Mouse (Mus musculus) spleen, postnatal 14 days (tissue): ENCODE data around the gene Alkbh6.

ENCODE experiments used
- DNase-seq, 2 experiments: peaks; one replicate each; pipeline ENCODE4 v3.0.0; 2021 to 2022; ENCODE audit warnings: low spot score in 2 of 2

Gene Alkbh6

GRCm38 (mm10) chr7:30295103-30295502 lies 13.4 kb upstream of the Alkbh6 start:
- no peak for DNase-seq

DNA sequence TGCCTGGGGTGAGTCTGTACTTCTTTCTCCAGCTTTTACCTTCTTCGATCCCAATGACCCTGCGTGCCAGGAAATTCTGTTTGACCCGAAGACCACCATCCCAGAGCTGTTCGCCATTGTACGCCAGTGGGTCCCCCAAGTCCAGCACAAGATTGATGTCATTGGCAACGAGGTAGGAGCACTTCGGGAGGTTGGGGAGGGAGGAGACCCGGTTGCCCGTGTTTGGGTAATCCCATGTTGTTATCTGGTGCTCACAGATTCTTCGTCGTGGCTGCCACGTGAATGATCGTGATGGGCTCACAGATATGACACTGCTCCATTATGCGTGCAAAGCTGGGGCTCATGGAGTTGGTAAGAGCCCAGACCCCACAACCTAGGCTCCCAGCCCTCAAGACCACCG lies 11.7 kb upstream of the Alkbh6 start:
- no peak for DNase-seq

DNA sequence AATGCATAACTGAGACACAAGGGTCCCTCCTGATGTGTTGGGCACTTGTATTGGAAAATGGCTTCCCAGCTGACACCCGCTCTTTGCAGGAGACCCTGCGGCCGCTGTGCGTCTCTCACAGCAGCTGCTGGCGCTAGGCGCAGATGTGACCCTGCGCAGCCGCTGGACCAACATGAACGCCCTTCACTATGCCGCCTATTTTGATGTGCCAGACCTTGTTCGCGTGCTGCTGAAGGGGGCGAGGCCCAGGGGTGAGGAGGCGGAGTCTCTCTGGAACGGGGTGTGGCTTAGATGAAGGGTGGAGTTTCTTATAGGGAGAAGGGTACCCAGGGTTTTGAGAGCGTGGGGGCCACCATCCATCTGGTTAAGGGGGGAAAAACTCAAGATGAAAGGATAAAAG lies 11.3 kb upstream of the Alkbh6 start:
- DNase-seq = no peak

- no peak for DNase-seq
Measured at GRCm38 (mm10) chr7:30300914-30301313, 7.6 kb upstream of the Alkbh6 start.

DNA sequence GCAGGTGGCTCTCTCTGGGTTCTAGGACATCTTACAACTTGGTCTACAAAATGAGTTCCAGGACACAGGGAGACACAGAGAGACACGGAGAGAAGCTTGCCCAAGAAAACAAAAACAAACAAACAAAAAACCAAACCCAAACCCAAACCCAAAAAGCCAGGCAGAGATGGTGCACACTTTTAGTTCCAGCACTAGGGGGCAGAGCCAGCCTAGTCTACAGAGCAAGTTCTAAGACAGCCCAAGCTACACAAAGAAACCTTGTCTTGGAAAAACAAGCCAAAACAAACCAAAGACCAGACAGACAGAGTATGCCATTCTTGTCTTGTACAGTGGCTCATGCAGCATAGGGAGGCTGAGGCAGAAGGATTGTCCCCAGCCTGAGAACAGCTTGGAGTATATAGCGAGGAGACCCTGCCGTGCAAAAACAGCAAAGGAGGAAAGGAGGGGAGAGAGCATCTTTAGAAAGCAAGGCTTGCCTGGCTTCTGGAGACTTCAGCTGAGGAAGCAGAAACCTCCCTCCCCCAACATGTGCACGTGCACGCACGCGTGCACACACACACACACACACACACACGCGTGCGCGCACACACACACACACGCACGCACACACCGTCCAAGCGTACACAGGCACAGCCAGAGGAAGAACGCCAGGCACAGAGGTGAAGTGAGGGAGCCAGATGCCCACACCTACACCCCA lies 2.3 kb upstream of the Alkbh6 start:
- DNase-seq = no peak

GRCm38 (mm10) chr7:30309395-30310129 lies 1.0 kb downstream of the Alkbh6 start:
- DNase-seq = no peak

GRCm38 (mm10) chr7:30310136-30310535 lies 1.6 kb downstream of the Alkbh6 start:
- DNase-seq = no peak

DNA sequence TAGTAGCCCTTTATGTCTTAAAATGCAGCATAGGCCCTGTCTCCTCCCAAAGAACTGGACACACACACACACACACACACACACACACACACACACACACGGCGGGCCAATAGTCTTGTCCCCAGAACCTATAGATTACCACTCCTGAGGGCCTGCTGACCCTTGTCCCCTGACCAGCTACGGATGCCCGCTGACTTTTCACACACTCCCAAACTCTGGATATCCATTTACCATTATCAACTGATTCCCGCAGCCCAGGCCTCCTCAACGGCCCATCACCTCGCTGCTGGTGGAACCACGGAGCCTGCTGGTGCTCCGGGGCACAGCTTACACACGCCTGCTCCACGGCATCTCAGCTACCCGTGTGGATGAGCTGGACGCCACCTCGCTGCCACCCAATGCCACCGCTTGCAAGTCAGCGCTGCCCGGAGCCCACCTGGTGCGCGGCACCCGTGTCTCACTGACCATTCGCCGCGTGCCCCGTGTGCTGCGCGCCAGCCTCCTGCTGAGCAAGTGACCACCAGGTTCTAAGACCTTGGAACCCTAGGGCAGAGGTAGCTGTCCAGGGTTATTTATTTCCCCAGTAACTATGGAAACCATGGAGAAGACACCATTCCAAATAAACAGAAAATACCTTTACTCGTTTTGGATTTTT lies 5.3 kb downstream of the Alkbh6 start:
- no peak for DNase-seq

DNA sequence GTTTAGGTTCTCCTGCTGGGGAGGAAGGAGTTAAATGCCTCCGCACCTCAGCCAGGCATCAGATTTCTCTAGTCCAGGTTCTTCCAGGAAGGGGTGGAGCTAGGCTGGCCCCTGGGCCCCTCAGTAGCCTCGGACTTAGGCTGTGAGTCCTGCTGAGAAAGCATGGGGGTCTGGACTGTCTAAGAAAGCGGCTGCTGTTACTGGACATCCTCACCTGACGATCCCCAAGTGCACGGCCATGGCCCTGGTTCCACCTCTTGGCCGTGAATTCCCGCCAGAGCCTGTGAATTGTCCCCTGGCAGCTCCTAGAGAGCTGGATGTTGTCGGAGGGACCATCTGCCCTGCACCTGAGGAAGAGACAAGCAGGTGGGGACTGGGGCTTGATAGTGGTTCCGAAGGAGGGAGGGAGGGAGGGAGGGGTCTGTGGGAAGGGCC lies 6.2 kb downstream of the Alkbh6 start, which contains the start of gene Syne4:
Syne4 (plus strand) TSS at position 87 of the 435 bp plus-strand sequence.
- DNase-seq = no peak

DNA sequence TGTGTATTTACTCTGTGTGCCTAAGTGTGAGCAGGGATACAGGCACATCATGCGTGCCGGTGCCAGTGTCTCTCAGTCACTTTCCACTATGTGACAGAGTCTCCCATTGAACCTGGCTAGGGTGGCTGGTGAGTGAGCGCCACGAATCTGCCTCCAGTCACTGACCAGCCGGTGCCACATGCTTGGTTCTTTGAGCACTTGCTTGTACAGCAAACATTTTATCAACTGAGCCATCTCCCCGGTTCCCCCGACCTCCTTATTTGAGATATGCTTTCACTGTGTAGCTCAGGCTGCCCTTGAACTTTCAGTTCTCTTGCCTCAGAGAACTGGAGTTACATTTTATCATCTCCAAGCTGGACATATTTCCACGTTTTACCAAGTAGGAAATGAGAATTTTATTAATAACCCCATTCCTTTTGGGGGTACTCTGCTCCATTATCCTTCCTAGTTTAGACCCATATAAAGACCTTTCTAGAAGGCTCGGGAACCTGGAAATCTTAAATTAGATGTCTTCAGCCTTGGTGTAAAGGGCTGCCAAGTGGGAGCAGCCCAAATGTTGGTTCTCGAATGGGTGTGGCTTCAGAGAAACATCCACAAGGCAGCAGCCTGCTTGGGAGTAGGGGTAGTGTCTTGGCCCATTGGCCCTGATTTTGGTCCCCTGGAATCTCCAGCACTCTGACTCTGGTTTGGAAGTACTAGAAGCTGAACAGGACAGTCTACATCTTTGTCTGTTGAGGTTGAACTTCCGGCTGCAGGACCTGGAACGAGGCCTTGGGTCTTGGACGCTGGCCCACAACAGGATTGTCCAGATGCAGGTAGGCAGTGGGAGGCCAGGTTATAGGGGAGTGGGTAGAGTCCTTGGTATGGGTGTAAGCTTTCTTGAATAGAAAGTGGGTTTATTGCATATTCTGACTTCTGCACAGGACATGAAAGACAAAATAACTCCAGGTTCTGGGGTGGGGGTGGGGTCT lies 7.3 kb downstream of the Alkbh6 start:
- DNase-seq = no peak

- no peak for DNase-seq
Measured at GRCm38 (mm10) chr7:30318142-30318541, 9.6 kb downstream of the Alkbh6 start.

GRCm38 (mm10) chr7:30320946-30321345 lies 12.4 kb downstream of the Alkbh6 start:
- DNase-seq = no peak

DNA sequence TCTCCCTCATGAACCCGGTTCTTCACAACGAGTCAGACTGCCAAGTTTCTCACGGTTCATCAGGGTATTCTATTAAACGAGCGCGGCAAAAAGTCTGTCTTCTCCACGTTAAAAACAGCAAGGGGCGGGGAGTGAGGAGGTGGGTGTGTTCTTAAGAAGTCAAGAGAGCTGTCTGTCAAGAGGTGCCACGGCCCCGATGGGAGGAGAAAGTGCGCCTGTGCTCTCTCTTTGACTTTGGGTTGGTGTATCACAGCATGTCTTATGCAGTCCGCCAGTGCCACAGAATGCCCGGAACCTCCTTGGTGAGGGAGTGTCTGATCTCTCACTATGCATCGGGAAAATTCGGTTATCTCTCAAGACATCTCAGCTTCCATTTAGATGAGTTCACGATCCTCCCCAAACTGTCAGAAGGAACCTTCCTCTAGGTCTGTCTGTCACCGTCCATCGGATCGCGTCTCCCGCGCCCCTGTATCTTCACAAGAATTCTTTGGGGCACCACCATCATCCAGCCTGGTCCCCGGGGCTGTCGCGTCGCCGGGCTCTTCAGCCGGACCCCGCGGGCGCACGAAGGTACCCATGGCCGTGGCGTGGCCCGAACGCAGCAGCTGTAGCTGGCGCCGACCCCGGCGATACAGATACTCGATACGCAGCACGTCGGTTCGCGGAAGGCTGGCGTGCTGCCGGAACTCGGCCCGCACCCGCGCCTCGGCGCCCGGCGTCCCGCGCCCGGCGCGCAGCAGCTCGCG lies 13.2 kb downstream of the Alkbh6 start, which contains the start of gene E130208F15Rik:
E130208F15Rik (plus strand) TSS at position 202 of the 746 bp plus-strand sequence.
- DNase-seq = peak; percentile 37 to 51

GRCm38 (mm10) chr7:30322285-30322667 lies 13.8 kb downstream of the Alkbh6 start:
- peak; percentile 92 to 94 for DNase-seq

DNA sequence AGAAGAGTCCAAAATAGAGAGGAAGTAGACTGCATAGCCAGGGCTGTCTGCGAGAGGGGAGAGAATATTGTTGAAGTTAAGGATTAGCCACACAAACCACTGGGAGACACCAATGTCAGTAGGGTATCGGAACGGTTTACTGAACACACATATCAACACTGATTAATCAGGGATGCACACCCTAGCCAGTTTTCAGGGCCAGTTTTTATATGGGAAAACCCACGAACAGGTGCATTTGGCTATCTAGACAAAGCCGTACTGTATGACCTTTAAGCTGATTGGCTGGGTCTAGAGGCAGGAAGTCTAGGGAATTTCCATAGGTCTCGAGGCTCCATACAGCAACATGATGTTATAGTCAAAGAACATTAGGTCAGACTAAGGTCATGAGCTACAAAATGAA lies 14.3 kb downstream of the Alkbh6 start:
- DNase-seq = no peak

GRCm38 (mm10) chr7:30323795-30324194 lies 15.3 kb downstream of the Alkbh6 start, which contains the start of gene Sdhaf1:
Gene Sdhaf1 (minus strand): TSS chr7:30323895.
- DNase-seq = no peak

DNA sequence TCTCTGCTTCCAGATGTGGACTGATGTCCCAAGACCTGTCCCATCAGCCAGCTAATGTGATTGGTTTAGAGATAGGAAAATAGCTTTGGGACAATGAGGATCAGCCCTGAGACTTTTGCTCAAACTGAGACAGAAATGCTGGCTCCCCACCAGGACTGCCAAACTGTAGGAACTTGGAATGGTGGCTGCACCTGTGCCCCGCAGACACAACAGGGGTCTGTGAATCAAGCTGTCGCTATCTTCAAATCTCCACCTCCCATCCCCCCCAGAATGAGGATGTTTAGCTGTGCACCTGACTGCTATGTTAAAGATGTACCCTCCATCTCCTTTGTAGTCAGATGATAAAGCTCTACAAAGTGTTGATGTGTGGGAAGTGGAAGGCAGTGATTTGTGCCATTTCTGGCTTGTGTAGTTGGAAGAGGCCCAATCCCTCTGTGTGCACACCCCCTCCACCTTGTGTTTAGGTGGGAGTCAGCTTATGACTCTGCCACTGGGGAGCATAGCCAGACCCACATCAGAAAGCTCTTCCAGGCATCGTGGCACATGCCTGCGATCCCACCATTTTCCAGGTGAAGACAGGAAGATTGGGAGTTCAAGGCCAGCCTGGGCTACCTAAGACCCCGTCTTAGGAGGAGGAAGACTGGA lies 15.9 kb downstream of the Alkbh6 start:
- no peak for DNase-seq

- DNase-seq = peak; percentile 27 to 61
Measured at GRCm38 (mm10) chr7:30325364-30325763, 16.8 kb downstream of the Alkbh6 start.

GRCm38 (mm10) chr7:30326427-30326826 lies 17.9 kb downstream of the Alkbh6 start:
- DNase-seq = no peak

DNA sequence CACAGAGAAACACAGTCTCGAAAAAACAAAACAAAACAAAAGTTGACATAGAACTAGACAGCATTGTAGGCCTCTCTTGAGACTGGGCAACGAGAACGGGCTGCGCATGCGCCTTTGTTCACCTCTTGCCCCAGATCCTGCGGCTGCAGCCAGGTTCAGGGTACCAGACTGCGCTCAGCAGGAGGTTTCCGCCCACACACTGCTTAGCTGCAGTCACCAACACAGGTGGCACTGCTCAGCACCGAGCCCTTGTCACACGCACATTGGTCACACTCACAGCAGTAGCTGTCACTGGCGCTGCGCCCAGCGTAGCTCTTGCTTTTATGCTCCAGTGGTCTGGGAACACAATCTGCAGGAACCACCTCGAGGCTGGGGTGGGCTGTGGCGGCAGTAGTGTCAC lies 18.6 kb downstream of the Alkbh6 start:
- DNase-seq = no peak
